Mouse (Mus musculus) C2C12 (cell line): ENCODE data around the gene Chid1.

Source experiments
- CEBPB ChIP-seq: IDR thresholded peaks from one replicate; pipeline ENCODE4 v1.6.1; 2011; ENCODE audit warnings: low read depth, mild to moderate bottlenecking, control low read depth, moderate library complexity
- CTCF ChIP-seq: IDR thresholded peaks from one replicate; pipeline ENCODE4 v1.5.1; 2011; ENCODE audit not compliant: control insufficient read depth, insufficient read depth, insufficient read length
- MYOD1 ChIP-seq: IDR thresholded peaks from one replicate; pipeline ENCODE4 v1.6.1; 2011; ENCODE audit warnings: low read depth; ENCODE audit not compliant: control insufficient read depth, insufficient read length
- USF1 ChIP-seq: IDR thresholded peaks from one replicate; pipeline ENCODE4 v1.6.1; 2011; ENCODE audit warnings: low read depth, mild to moderate bottlenecking, control low read depth, moderate library complexity

- TF ChIP-seq CTCF (no peak), MYOD1 (no peak), CEBPB (no peak), USF1 (no peak)
These were observed 83.9 kb downstream of the Chid1 start for GRCm38 (mm10) chr7:141455610-141456314.
